In genomic region chr9:103153286-103153685, GRCm38 (mm10) we compare ENCODE assay signal across 22 mouse cellular contexts. TPM values are rescaled to one million over a fixed set of nuclear protein-coding genes. Genes with fewer than 3 reads are reported as not detected.
DNase-seq lines count a peak whose midpoint lies in the region; ATAC-seq lines count a peak whose summit lies in the region.
"Had no signal": no experiment of that assay in that cellular context is flagged by ENCODE, and none has a peak within 500 bp of the region (broad histone marks: within the 10 kb centered on the region; RNA-seq: fewer than 3 reads in every experiment).

No protein-coding gene starts in this region.

- peaks cover 22% of the 10 kb centered on the region for H3K36me3 ChIP-seq in hindbrain, embryonic 14.5 days (replicated peaks; ENCODE audit: control insufficient read depth, insufficient read depth)
- peaks cover 8% of the 10 kb centered on the region; the same call in 1 of the 2 replicates for H3K36me3 ChIP-seq in hindbrain, embryonic 12.5 days
- peaks cover 28% of the 10 kb centered on the region; the same call in 1 of the 2 replicates for H3K36me3 ChIP-seq in neural tube, embryonic 13.5 days
- H3K36me3 ChIP-seq: G1E; heart, embryonic 15.5 days; limb, embryonic 13.5 days; liver, embryonic 13.5 days had no signal

- H3K27me3 ChIP-seq in hindbrain, embryonic 14.5 days (ENCODE audit: control insufficient read depth, insufficient read depth, low read length): no peaks in the 10 kb centered on the region
- no peaks in the 10 kb centered on the region for H3K27me3 ChIP-seq in hindbrain, embryonic 12.5 days
- no peaks in the 10 kb centered on the region for H3K27me3 ChIP-seq in neural tube, embryonic 13.5 days
- H3K27me3 ChIP-seq: heart, embryonic 15.5 days; limb, embryonic 13.5 days; liver, embryonic 13.5 days had no signal

- H3K9ac ChIP-seq in hindbrain, embryonic 14.5 days: no peak overlapping the region
- H3K9ac ChIP-seq in hindbrain, embryonic 12.5 days: no peak overlapping the region
- no peak overlapping the region; the same call in 1 of the 2 replicates for H3K9ac ChIP-seq in neural tube, embryonic 13.5 days
- H3K9ac ChIP-seq: heart, embryonic 15.5 days; limb, embryonic 13.5 days; liver, embryonic 13.5 days; lung, embryonic 14.5 days had no signal

- 0 out of 2 replicates have a peak, but pooled peaks cover 3% of the 10 kb centered on the region for H3K9me3 ChIP-seq in hindbrain, embryonic 14.5 days (ENCODE audit: control insufficient read depth, low read length)
- no peaks in the 10 kb centered on the region for H3K9me3 ChIP-seq in hindbrain, embryonic 12.5 days (replicated peaks)
- 0 out of 2 replicates have a peak, but pooled peaks cover 3% of the 10 kb centered on the region for H3K9me3 ChIP-seq in neural tube, embryonic 13.5 days
- H3K9me3 ChIP-seq: G1E; heart, embryonic 15.5 days; liver, embryonic 13.5 days had no signal

- DNase-seq in cerebellum, postnatal 10 days: peak; percentile 86 to 90
- DNase-seq in cerebellum, adult 11 months: no peak
- DNase-seq in hindbrain, embryonic 14.5 days (ENCODE audit: low spot score): no peak
- DNase-seq in neural tube, embryonic 10.5 days (ENCODE audit: extremely low spot score, low spot score): no peak
- no peak for DNase-seq in lung, postnatal 10 days
- DNase-seq: adrenal gland, postnatal 10 days; cerebellum, adult 11-12 months; gastrocnemius, postnatal 10 days; heart, postnatal 4 days; kidney, postnatal 4 days; liver, embryonic 13.5 days; lung, embryonic 14.5 days; lung, postnatal 4 days; thymus, postnatal 14 days had no signal

- peaks cover 16% of the 10 kb centered on the region for H3K4me1 ChIP-seq in hindbrain, embryonic 14.5 days (replicated peaks; ENCODE audit: control insufficient read depth, insufficient read depth, low read length)
- peaks cover 11% of the 10 kb centered on the region for H3K4me1 ChIP-seq in hindbrain, embryonic 12.5 days
- H3K4me1 ChIP-seq in neural tube, embryonic 13.5 days (replicated peaks): peaks cover 21% of the 10 kb centered on the region
- H3K4me1 ChIP-seq: heart, embryonic 15.5 days; limb, embryonic 13.5 days; liver, embryonic 13.5 days had no signal

- no peak overlapping the region for H3K4me2 ChIP-seq in hindbrain, embryonic 14.5 days (replicated peaks)
- H3K4me2 ChIP-seq in hindbrain, embryonic 12.5 days (replicated peaks): no peak overlapping the region
- no peak overlapping the region for H3K4me2 ChIP-seq in neural tube, embryonic 13.5 days
- H3K4me2 ChIP-seq: heart, embryonic 15.5 days; limb, embryonic 13.5 days; liver, embryonic 13.5 days; lung, embryonic 14.5 days had no signal

- peak overlapping the region; percentile 60 for H3K27ac ChIP-seq in hindbrain, embryonic 14.5 days
- H3K27ac ChIP-seq in hindbrain, embryonic 12.5 days: no peak overlapping the region
- peak overlapping the region; percentile 70 for H3K27ac ChIP-seq in neural tube, embryonic 13.5 days (replicated peaks)
- H3K27ac ChIP-seq: heart, embryonic 15.5 days; limb, embryonic 13.5 days; liver, embryonic 13.5 days had no signal

- WGBS in hindbrain, embryonic 14.5 days: 56% methylated on average over 5 of the region's 5 CpGs
- WGBS in hindbrain, embryonic 12.5 days: 72% methylated on average over 5 of the region's 5 CpGs
- 48% methylated on average over 5 of the region's 5 CpGs for WGBS in neural tube, embryonic 13.5 days

- 0 out of 2 replicates have a peak, but pooled peaks have one; percentile 37 for ATAC-seq in hindbrain, embryonic 14.5 days (ENCODE audit: low FRiP score)
- ATAC-seq in hindbrain, embryonic 12.5 days (ENCODE audit: low FRiP score): no peak
- no peak for ATAC-seq in neural tube, embryonic 13.5 days (ENCODE audit: low read depth)
- ATAC-seq in granulocyte monocyte progenitor cell, adult 5-6 weeks (replicated peaks; ENCODE audit: poor library complexity, severe bottlenecking): no peak
- ATAC-seq: activated CD4-positive, CD25-positive, alpha-beta regulatory T cell, adult 4 months; intestine, embryonic 16.5 days had no signal

- no peak overlapping the region for H3K4me3 ChIP-seq in hindbrain, embryonic 14.5 days (replicated peaks; ENCODE audit: low read length)
- no peak overlapping the region for H3K4me3 ChIP-seq in hindbrain, embryonic 12.5 days
- no peak overlapping the region for H3K4me3 ChIP-seq in neural tube, embryonic 13.5 days
- H3K4me3 ChIP-seq: heart, embryonic 15.5 days; limb, embryonic 13.5 days; liver, embryonic 13.5 days had no signal

RNA-seq across cellular contexts. Expression of gene Rab6b, which starts 41.7 kb away (rescaled TPM):
- 80.7 and 92.0 TPM in 2 replicates for polyA plus RNA-seq in hindbrain, embryonic 14.5 days (2014; fragmentation: Nextera tagmentation; extraction: Ambion mirVana)
- 58.0 and 62.5 TPM in 2 replicates for polyA plus RNA-seq in hindbrain, embryonic 12.5 days (2016; fragmentation: Nextera tagmentation; extraction: Ambion mirVana)
- polyA plus RNA-seq in neural tube, embryonic 13.5 days (2015; fragmentation: Nextera tagmentation; extraction: Ambion mirVana): 82.5 and 86.2 TPM in 2 replicates
- 0.11 and 0.23 TPM in 2 replicates for total RNA-seq in granulocyte monocyte progenitor cell, adult 5-6 weeks (2014; fragmentation: Nextera tagmentation)
- total RNA-seq in granulocyte monocyte progenitor cell, adult 5-6 weeks (2017): 0.15 and 0.17 TPM in 2 replicates
- polyA plus RNA-seq: G1E had no signal

RNA-seq across cellular contexts. Expression of gene Srprb, which starts 48.7 kb away (rescaled TPM):
- polyA plus RNA-seq in hindbrain, embryonic 14.5 days (2014; fragmentation: Nextera tagmentation; extraction: Ambion mirVana): 54.1 and 64.9 TPM in 2 replicates
- 47.6 and 49.5 TPM in 2 replicates for polyA plus RNA-seq in hindbrain, embryonic 12.5 days (2016; fragmentation: Nextera tagmentation; extraction: Ambion mirVana)
- polyA plus RNA-seq in neural tube, embryonic 13.5 days (2015; fragmentation: Nextera tagmentation; extraction: Ambion mirVana): 51.5 and 56.3 TPM in 2 replicates
- 34.0 and 34.8 TPM in 2 replicates for total RNA-seq in granulocyte monocyte progenitor cell, adult 5-6 weeks (2014; fragmentation: Nextera tagmentation)
- total RNA-seq in granulocyte monocyte progenitor cell, adult 5-6 weeks (2017): 24.4 and 24.6 TPM in 2 replicates

Comparison
In these comparisons a context has a peak if more than half of its experiments do, and no peak if none do; other contexts are left out.
1. DNase-seq: peak in cerebellum, postnatal 10 days (2 of 2); none in cerebellum, adult 11 months (single experiment), hindbrain, embryonic 14.5 days (single experiment), neural tube, embryonic 10.5 days (single experiment) and lung, postnatal 10 days (single experiment).